Mouse (Mus musculus): ENCODE results near the gene Fcna. TPM values are rescaled to one million over a fixed set of nuclear protein-coding genes. Genes with fewer than 3 reads are reported as not detected.
A peak's percentile ranks its signal among the peaks of the same experiment; 100 is the strongest.

The Fcna gene
- polyA plus RNA-seq (2015; fragmentation: Nextera tagmentation; extraction: Ambion mirVana), result 3.5 and 4.7 TPM in 2 replicates

GRCm38 (mm10) chr2:25627811-25628210, at the start of gene Fcna:
Gene Fcna, minus strand, starts transcription at chr2:25628030.
- no peaks in the 10 kb centered on the region for H3K9me3 ChIP-seq
- H3K4me3 ChIP-seq (replicated peaks), result no peak within 1 kb of the TSS
- WGBS, result 71% methylated on average over 6 of the region's 6 CpGs
- no peak for ATAC-seq
- no peak within 1 kb of the TSS for H3K4me2 ChIP-seq (replicated peaks)
- H3K27ac ChIP-seq, result no peak within 1 kb of the TSS
- no peak within 1 kb of the TSS for H3K9ac ChIP-seq
- H3K27me3 ChIP-seq (replicated peaks), result no peaks in the 10 kb centered on the region
- H3K4me1 ChIP-seq (replicated peaks), result no peaks in the 10 kb centered on the region
- no peaks in the 10 kb centered on the region for H3K36me3 ChIP-seq

DNA sequence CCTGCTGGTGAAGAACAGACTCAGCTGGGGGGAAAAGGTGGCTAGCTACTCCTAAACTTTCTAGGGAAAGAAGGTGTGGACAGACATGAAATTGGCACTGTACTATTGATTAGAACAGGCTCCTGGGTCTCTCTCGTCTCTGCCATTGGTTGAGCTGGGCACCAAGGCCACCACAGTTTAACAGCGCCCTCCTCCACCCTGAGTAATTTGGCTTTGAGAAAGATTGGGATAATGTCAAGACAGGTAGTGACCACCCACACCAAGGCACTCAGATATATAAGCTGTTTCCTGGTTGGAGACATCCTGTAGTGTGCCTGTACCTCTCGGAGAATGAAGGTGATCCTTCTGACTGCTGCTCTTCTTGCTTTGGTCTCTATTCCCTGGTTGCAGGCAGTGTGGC, 48.7 kb upstream of the Fcna start, which contains the start of gene Lcn6:
Lcn6 (plus strand) TSS at position 301 of the 400 bp plus-strand sequence.
- no peak for ATAC-seq
- H3K27me3 ChIP-seq (replicated peaks), result no peaks in the 10 kb centered on the region
- no peak within 1 kb of the TSS for H3K9ac ChIP-seq
- no peak within 1 kb of the TSS for H3K27ac ChIP-seq
- no peak within 1 kb of the TSS for H3K4me2 ChIP-seq (replicated peaks)
- H3K9me3 ChIP-seq, result no peaks in the 10 kb centered on the region
- no peaks in the 10 kb centered on the region for H3K4me1 ChIP-seq (replicated peaks)
- H3K4me3 ChIP-seq (replicated peaks), result no peak within 1 kb of the TSS
- WGBS, result 90% methylated on average over 3 of the region's 3 CpGs
- no peaks in the 10 kb centered on the region for H3K36me3 ChIP-seq

DNA sequence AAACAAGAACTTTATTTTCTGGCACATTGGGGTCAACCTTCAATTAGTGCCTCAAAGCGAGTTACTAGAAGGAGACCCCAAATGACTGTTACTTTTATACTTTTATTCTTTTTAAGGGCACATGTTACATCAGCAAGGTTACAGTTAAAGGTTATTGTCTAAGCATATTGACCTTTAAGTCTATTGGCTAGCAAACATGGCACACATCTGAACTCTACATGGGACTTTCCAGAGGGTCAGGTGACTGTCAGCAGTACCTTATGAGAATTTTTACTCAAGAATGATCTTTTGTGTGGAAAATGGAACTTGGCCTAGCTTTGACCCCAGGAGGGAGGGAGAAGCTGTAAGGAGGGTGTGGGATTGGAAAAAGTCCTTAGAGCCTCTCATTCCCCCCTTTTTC, 38.7 kb upstream of the Fcna start:
- Histone ChIP-seq H3K27me3 (replicated peaks) (no peaks in the 10 kb centered on the region), H3K9ac (no peak overlapping the region), H3K36me3 (no peaks in the 10 kb centered on the region), H3K4me3 (replicated peaks) (no peak overlapping the region), H3K4me2 (replicated peaks) (no peak overlapping the region), H3K4me1 (replicated peaks) (no peaks in the 10 kb centered on the region), H3K9me3 (no peaks in the 10 kb centered on the region), H3K27ac (no peak overlapping the region)
- no peak for ATAC-seq
- WGBS, result 64% methylated on average over 1 of the region's 1 CpGs

GRCm38 (mm10) chr2:25664125-25664524, 36.3 kb upstream of the Fcna start:
- no peak overlapping the region for H3K4me2 ChIP-seq (replicated peaks)
- H3K36me3 ChIP-seq, result no peaks in the 10 kb centered on the region
- H3K4me3 ChIP-seq (replicated peaks), result no peak overlapping the region
- ATAC-seq, result no peak
- 83% methylated on average over 5 of the region's 5 CpGs for WGBS
- H3K9ac ChIP-seq, result no peak overlapping the region
- H3K9me3 ChIP-seq, result no peaks in the 10 kb centered on the region
- H3K27ac ChIP-seq, result no peak overlapping the region
- no peaks in the 10 kb centered on the region for H3K4me1 ChIP-seq (replicated peaks)
- H3K27me3 ChIP-seq (replicated peaks), result no peaks in the 10 kb centered on the region

GRCm38 (mm10) chr2:25663511-25663910, 35.7 kb upstream of the Fcna start:
- ATAC-seq, result 0 out of 2 replicates have a peak, but pooled peaks have one; percentile 23
- H3K36me3 ChIP-seq, result no peaks in the 10 kb centered on the region
- no peak overlapping the region for H3K9ac ChIP-seq
- no peak overlapping the region for H3K27ac ChIP-seq
- no peak overlapping the region for H3K4me3 ChIP-seq (replicated peaks)
- no peak overlapping the region for H3K4me2 ChIP-seq (replicated peaks)
- no peaks in the 10 kb centered on the region for H3K4me1 ChIP-seq (replicated peaks)
- WGBS, result 71% methylated on average over 1 of the region's 1 CpGs
- H3K27me3 ChIP-seq (replicated peaks), result no peaks in the 10 kb centered on the region
- no peaks in the 10 kb centered on the region for H3K9me3 ChIP-seq

- Histone ChIP-seq H3K9ac (no peak overlapping the region), H3K27me3 (replicated peaks) (no peaks in the 10 kb centered on the region), H3K4me1 (replicated peaks) (no peaks in the 10 kb centered on the region), H3K4me2 (replicated peaks) (no peak overlapping the region), H3K4me3 (replicated peaks) (no peak overlapping the region), H3K9me3 (no peaks in the 10 kb centered on the region), H3K27ac (no peak overlapping the region), H3K36me3 (no peaks in the 10 kb centered on the region)
- no peak for ATAC-seq
- WGBS, result 81% methylated on average over 6 of the region's 6 CpGs
Measured at GRCm38 (mm10) chr2:25661245-25661970, 33.6 kb upstream of the Fcna start.

DNA sequence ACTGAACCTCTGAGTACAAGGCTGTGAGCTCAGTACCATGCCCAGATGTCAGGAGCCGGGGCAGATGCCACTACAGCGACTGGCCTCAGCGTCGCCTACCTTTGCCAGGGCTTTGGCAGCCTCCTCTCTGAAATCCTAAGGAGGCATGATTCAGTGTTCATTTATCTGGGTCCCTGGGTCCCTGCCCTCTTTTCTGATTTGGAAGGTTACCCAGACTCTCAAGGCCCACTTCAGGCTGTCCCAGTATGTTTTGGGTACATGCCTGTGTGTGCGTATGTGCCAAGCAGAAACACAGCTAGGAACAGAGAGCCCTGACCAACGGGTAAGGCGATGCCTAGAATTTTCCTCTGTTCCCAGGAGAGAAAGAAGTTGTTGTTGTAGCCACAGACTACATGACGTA, 32.4 kb upstream of the Fcna start:
- Histone ChIP-seq H3K4me1 (replicated peaks) (no peaks in the 10 kb centered on the region), H3K27me3 (replicated peaks) (no peaks in the 10 kb centered on the region), H3K36me3 (no peaks in the 10 kb centered on the region), H3K4me3 (replicated peaks) (no peak overlapping the region), H3K9me3 (no peaks in the 10 kb centered on the region), H3K4me2 (replicated peaks) (no peak overlapping the region), H3K9ac (no peak overlapping the region), H3K27ac (no peak overlapping the region)
- no peak for ATAC-seq
- 85% methylated on average over 8 of the region's 8 CpGs for WGBS

- Histone ChIP-seq H3K36me3 (no peaks in the 10 kb centered on the region), H3K27me3 (replicated peaks) (no peaks in the 10 kb centered on the region)
Measured at GRCm38 (mm10) chr2:25657652-25658051, 29.8 kb upstream of the Fcna start, which contains the start of gene Lcn5. Gene Lcn5, plus strand, starts transcription at chr2:25657952.

DNA sequence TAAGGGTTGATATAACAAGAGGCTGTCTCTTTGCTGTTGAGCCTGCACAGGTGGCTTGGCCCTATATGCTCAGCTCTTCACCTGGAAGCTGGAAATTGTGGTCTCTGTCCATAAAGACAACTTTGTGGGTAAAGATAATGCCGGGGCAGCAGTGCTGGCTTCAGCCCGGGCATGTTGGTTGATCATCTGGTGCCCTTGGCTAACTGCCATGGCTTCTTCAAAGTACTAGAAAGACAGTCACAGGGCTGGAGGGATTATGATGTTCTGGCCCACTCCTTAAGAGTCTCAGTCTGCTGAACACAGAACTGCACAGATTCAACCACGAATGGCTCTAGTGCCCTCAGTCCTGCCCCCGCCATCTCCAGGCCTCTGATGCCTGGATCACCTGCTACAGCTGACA, 29.4 kb upstream of the Fcna start:
- H3K9me3 ChIP-seq, result no peaks in the 10 kb centered on the region
- H3K36me3 ChIP-seq, result no peaks in the 10 kb centered on the region
- ATAC-seq, result no peak
- no peak overlapping the region for H3K4me2 ChIP-seq (replicated peaks)
- H3K27ac ChIP-seq, result no peak overlapping the region
- H3K4me3 ChIP-seq (replicated peaks), result no peak overlapping the region
- no peaks in the 10 kb centered on the region for H3K4me1 ChIP-seq (replicated peaks)
- 82% methylated on average over 4 of the region's 4 CpGs for WGBS
- no peak overlapping the region for H3K9ac ChIP-seq
- H3K27me3 ChIP-seq (replicated peaks), result no peaks in the 10 kb centered on the region

More at GRCm38 (mm10) chr2:25657652-25658051, 29.8 kb upstream of the Fcna start, which contains the start of gene Lcn5:
- H3K9me3 ChIP-seq, result no peaks in the 10 kb centered on the region
- H3K9ac ChIP-seq, result no peak within 1 kb of the TSS
- no peak for ATAC-seq
- H3K4me2 ChIP-seq (replicated peaks), result no peak within 1 kb of the TSS
- no peak within 1 kb of the TSS for H3K27ac ChIP-seq
- no peaks in the 10 kb centered on the region for H3K4me1 ChIP-seq (replicated peaks)
- H3K4me3 ChIP-seq (replicated peaks), result no peak within 1 kb of the TSS

- no peaks in the 10 kb centered on the region for H3K27me3 ChIP-seq (replicated peaks)
- H3K36me3 ChIP-seq, result no peaks in the 10 kb centered on the region
- no peak for ATAC-seq
- WGBS, result 77% methylated on average over 4 of the region's 4 CpGs
- H3K9me3 ChIP-seq, result no peaks in the 10 kb centered on the region
- no peak overlapping the region for H3K27ac ChIP-seq
- H3K4me1 ChIP-seq (replicated peaks), result no peaks in the 10 kb centered on the region
- H3K4me3 ChIP-seq (replicated peaks), result no peak overlapping the region
- H3K9ac ChIP-seq, result no peak overlapping the region
- no peak overlapping the region for H3K4me2 ChIP-seq (replicated peaks)
Measured at GRCm38 (mm10) chr2:25656691-25657090, 28.9 kb upstream of the Fcna start.

- H3K4me3 ChIP-seq (replicated peaks), result no peak overlapping the region
- H3K4me2 ChIP-seq (replicated peaks), result no peak overlapping the region
- no peak for ATAC-seq
- no peak overlapping the region for H3K27ac ChIP-seq
- 41% methylated on average over 1 of the region's 1 CpGs for whole genome bisulfite sequencing
- no peaks in the 10 kb centered on the region for H3K9me3 ChIP-seq
- H3K9ac ChIP-seq, result no peak overlapping the region
- H3K4me1 ChIP-seq (replicated peaks), result no peaks in the 10 kb centered on the region
- no peaks in the 10 kb centered on the region for H3K27me3 ChIP-seq (replicated peaks)
- no peaks in the 10 kb centered on the region for H3K36me3 ChIP-seq
Measured at GRCm38 (mm10) chr2:25654502-25654901, 26.7 kb upstream of the Fcna start.

DNA sequence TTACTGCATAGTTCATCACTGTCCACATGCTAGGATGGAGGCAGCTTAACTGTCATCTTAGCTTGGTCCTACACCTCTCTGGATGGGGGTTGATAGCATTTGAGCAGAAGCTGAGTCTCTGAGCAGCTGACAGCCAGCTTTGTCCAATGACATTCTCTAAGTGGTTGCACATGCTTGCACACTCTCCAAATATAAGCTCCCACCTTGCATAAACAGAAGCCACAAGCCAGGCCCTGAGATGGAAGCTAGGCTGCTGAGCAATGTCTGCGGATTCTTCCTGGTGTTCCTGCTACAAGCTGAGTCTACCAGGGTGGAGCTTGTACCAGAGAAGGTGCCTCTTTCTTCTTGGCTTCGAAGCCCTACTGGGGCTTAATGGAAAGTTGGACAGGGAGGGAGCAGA, 25.1 kb upstream of the Fcna start, which contains the start of gene Lcn8:
Lcn8 (plus strand) TSS at position 219 of the 400 bp plus-strand sequence.
- no peak for ATAC-seq
- no peak within 1 kb of the TSS for H3K27ac ChIP-seq

DNA sequence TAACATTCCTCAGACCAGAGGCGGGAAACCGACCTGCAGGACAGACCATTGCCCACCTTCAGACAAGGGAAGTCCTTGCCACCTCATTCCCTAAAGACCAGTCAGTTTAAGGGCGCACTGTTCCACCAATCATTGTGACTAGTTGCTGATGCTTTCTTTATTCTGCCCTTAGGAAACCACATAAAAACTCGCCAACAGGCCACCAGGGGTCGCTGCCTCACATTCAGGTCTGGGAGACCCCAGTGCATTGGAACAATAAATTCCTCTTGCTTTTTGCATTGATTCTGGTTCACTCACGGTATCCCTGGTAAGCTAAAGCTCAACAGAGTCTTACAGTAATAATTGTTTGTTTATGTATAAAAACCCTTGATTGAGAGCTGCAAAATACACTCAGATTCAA, 12.1 kb upstream of the Fcna start:
- no peak overlapping the region for H3K4me3 ChIP-seq (replicated peaks)
- H3K4me2 ChIP-seq (replicated peaks), result no peak overlapping the region
- no peaks in the 10 kb centered on the region for H3K9me3 ChIP-seq
- 21% methylated on average over 6 of the region's 6 CpGs for WGBS
- H3K4me1 ChIP-seq (replicated peaks), result no peaks in the 10 kb centered on the region
- ATAC-seq, result no peak
- H3K9ac ChIP-seq, result no peak overlapping the region
- no peaks in the 10 kb centered on the region for H3K36me3 ChIP-seq
- H3K27ac ChIP-seq, result no peak overlapping the region
- H3K27me3 ChIP-seq (replicated peaks), result no peaks in the 10 kb centered on the region; the same call in 1 of the 2 replicates

More for the DNA sequence above, 25.1 kb upstream of the Fcna start, which contains the start of gene Lcn8:
- Histone ChIP-seq H3K4me1 (replicated peaks) (no peaks in the 10 kb centered on the region), H3K4me3 (replicated peaks) (no peak within 1 kb of the TSS), H3K9ac (no peak within 1 kb of the TSS), H3K9me3 (no peaks in the 10 kb centered on the region), H3K4me2 (replicated peaks) (no peak within 1 kb of the TSS), H3K27me3 (replicated peaks) (no peaks in the 10 kb centered on the region), H3K36me3 (no peaks in the 10 kb centered on the region)
- 66% methylated on average over 2 of the region's 2 CpGs for WGBS
